Mouse (Mus musculus): ENCODE results near the gene Pold1.

- no peak for TF ChIP-seq CTCF (IDR thresholded peaks at IDR 0.05; ENCODE audit: low read depth, low read length)
- no peak for TF ChIP-seq GATA1 (IDR thresholded peaks at IDR 0.05; ENCODE audit: borderline replicate concordance, low read length)
Observed at GRCm38 (mm10) chr7:44496771-44497109, 51.9 kb downstream of the Pold1 start.
